Mouse (Mus musculus) liver, embryonic 14.5 days (tissue): ENCODE measurements at regions not wholly inside any gene's neighbourhood (a gene's known extent, or its start where the extent isn't known, plus 50 kb on each side); places are given as distances from the start of the nearest gene placed in this dataset.

Experiments used
- ATAC-seq: fragments of 200-750 bp; cut with Nextera tagmentation; 2 replicates; pipeline ENCODE4 v1.8.0; 2017; ENCODE audit warnings: moderate number of reproducible peaks, mild to moderate bottlenecking, moderate library complexity; ENCODE audit not compliant: insufficient read depth
- DNase-seq, 3 experiments: peaks; one replicate each; pipeline ENCODE4 v3.0.0-alpha.2; 2012 to 2013; ENCODE audit warnings: low read depth in 3 of 3, low spot score in 3 of 3
- H3K27ac ChIP-seq: fragments of 300-500 bp; sonication (generic); 2 replicates; pipeline ENCODE4 v1.5.1; 2014; ENCODE audit warnings: moderate library complexity, mild to moderate bottlenecking, control low read depth, inconsistent platforms
- H3K27me3 ChIP-seq: fragments of 300-500 bp; sonication (generic); 2 replicates; pipeline ENCODE4 v1.6.1; 2014; ENCODE audit warnings: mild to moderate bottlenecking, low read length, moderate library complexity; ENCODE audit not compliant: control insufficient read depth, insufficient read depth
- H3K36me3 ChIP-seq: fragments of 300-500 bp; sonication (generic); replicated peaks from 2 replicates; pipeline ENCODE4 v1.6.1; 2014; ENCODE audit warnings: low read depth; ENCODE audit not compliant: control insufficient read depth, insufficient read depth
- H3K4me1 ChIP-seq, 2 experiments: fragments of 200-500 bp in 1 of 2; fragments of 300-500 bp in 1 of 2; sonication (generic) in 1 of 2; replicated peaks; 2 replicates each; pipeline ENCODE4 v1.6.1; 2012 to 2014; ENCODE audit warnings: antibody characterized with exemption in 1 of 2, inconsistent platforms in 1 of 2, low read length in 1 of 2; ENCODE audit not compliant: control insufficient read depth in 2 of 2, insufficient read depth in 2 of 2
- H3K4me2 ChIP-seq: fragments of 300-500 bp; sonication (generic); 2 replicates; pipeline ENCODE4 v1.6.1; 2014; ENCODE audit warnings: low read depth, mild to moderate bottlenecking, control low read depth, moderate library complexity
- H3K4me3 ChIP-seq, 2 experiments: fragments of 200-500 bp in 1 of 2; fragments of 300-500 bp in 1 of 2; sonication (generic) in 1 of 2; 2 replicates each; pipeline ENCODE4 v1.5.1; 2012 to 2014; ENCODE audit warnings: low read depth in 2 of 2, low read length in 2 of 2, mild to moderate bottlenecking in 2 of 2, control low read depth in 1 of 2, inconsistent platforms in 1 of 2, moderate library complexity in 1 of 2; ENCODE audit not compliant: insufficient read depth in 1 of 2
- H3K9ac ChIP-seq: fragments of 300-500 bp; sonication (generic); replicated peaks from 2 replicates; pipeline ENCODE4 v1.6.1; 2014; ENCODE audit warnings: mild to moderate bottlenecking, control low read depth, moderate library complexity
- H3K9me3 ChIP-seq: fragments of 300-500 bp; sonication (generic); 2 replicates; pipeline ENCODE4 v1.6.1; 2016; ENCODE audit warnings: low read length, mixed read lengths; ENCODE audit not compliant: control insufficient read depth
- CTCF ChIP-seq: IDR thresholded peaks from 2 replicates; pipeline ENCODE4 v1.5.1; 2016; ENCODE audit warnings: antibody characterized with exemption, low read depth, control low read depth
- EP300 ChIP-seq: IDR thresholded peaks from 2 replicates; pipeline ENCODE4 v1.6.1; 2016; ENCODE audit warnings: antibody characterized with exemption, low read depth
- WGBS: fragments of 180-500 bp; shearing (Covaris S2); extraction: QIAGEN DNeasy Blood & Tissue Kit; methylation state at CpG from one replicate; pipeline ENCODE4 v1.1.7; 2014; ENCODE audit not compliant: insufficient replicate concordance; 5-methylcytosine and 5-hydroxymethylcytosine counted together

GRCm38 (mm10) chr16:30652692-30653091 is 53.2 kb downstream of the Fam43a start:
- Histone ChIP-seq H3K9me3 (no peaks in the 10 kb centered on the region), H3K4me3 (no peak overlapping the region), H3K9ac (no peak overlapping the region), H3K4me1 (no peaks in the 10 kb centered on the region; a peak in 1 of 4 replicates), H3K27me3 (no peaks in the 10 kb centered on the region), H3K27ac (no peak overlapping the region), H3K36me3 (no peaks in the 10 kb centered on the region), H3K4me2 (no peak overlapping the region)
- WGBS, result 21% methylated on average over 4 of the region's 4 CpGs
- no peak for TF ChIP-seq EP300
- no peak for TF ChIP-seq CTCF
- DNase-seq (no peak), ATAC-seq (no peak)

- WGBS, result 62% methylated on average over 5 of the region's 5 CpGs
These were observed 54.3 kb downstream of the Fam43a start for GRCm38 (mm10) chr16:30653806-30654205.

GRCm38 (mm10) chr16:30654226-30654625 is 54.7 kb downstream of the Fam43a start:
- DNase-seq (no peak), ATAC-seq (no peak)
- no peaks in the 10 kb centered on the region for H3K9me3 ChIP-seq
- 63% methylated on average over 9 of the region's 9 CpGs for WGBS
- no peak for TF ChIP-seq EP300
- TF ChIP-seq CTCF, result no peak
- H3K4me2 ChIP-seq, result no peak overlapping the region
- H3K36me3 ChIP-seq, result no peaks in the 10 kb centered on the region
- no peaks in the 10 kb centered on the region; a peak in 1 of 4 replicates for H3K4me1 ChIP-seq
- H3K27me3 ChIP-seq, result no peaks in the 10 kb centered on the region
- H3K27ac ChIP-seq, result no peak overlapping the region
- H3K9ac ChIP-seq, result no peak overlapping the region
- no peak overlapping the region for H3K4me3 ChIP-seq

More at GRCm38 (mm10) chr16:30653806-30654205, 54.3 kb downstream of the Fam43a start:
- no peaks in the 10 kb centered on the region for H3K9me3 ChIP-seq
- DNase-seq (no peak), ATAC-seq (no peak)
- H3K27me3 ChIP-seq, result no peaks in the 10 kb centered on the region
- H3K4me2 ChIP-seq, result no peak overlapping the region
- TF ChIP-seq EP300 (no peak), CTCF (no peak)
- H3K4me1 ChIP-seq, result no peaks in the 10 kb centered on the region; a peak in 1 of 4 replicates
- no peaks in the 10 kb centered on the region for H3K36me3 ChIP-seq
- H3K27ac ChIP-seq, result no peak overlapping the region
- H3K4me3 ChIP-seq, result no peak overlapping the region
- H3K9ac ChIP-seq, result no peak overlapping the region

- no peaks in the 10 kb centered on the region for H3K9me3 ChIP-seq
- no peak for TF ChIP-seq CTCF
- no peak for TF ChIP-seq EP300
- DNase-seq (no peak), ATAC-seq (no peak)
- no peaks in the 10 kb centered on the region; a peak in 1 of 4 replicates for H3K4me1 ChIP-seq
- no peak overlapping the region for H3K4me2 ChIP-seq
- H3K27ac ChIP-seq, result no peak overlapping the region
- WGBS, result 44% methylated on average over 5 of the region's 5 CpGs
- no peak overlapping the region for H3K4me3 ChIP-seq
- H3K9ac ChIP-seq, result no peak overlapping the region
- no peaks in the 10 kb centered on the region for H3K36me3 ChIP-seq
- no peaks in the 10 kb centered on the region for H3K27me3 ChIP-seq
These were observed 56.3 kb downstream of the Fam43a start for GRCm38 (mm10) chr16:30655798-30656221.

GRCm38 (mm10) chr16:30656881-30657280 is 57.4 kb downstream of the Fam43a start:
- Histone ChIP-seq H3K27me3 (no peaks in the 10 kb centered on the region), H3K9ac (no peak overlapping the region), H3K27ac (no peak overlapping the region), H3K36me3 (no peaks in the 10 kb centered on the region), H3K4me1 (no peaks in the 10 kb centered on the region; a peak in 1 of 4 replicates), H3K4me2 (no peak overlapping the region), H3K4me3 (no peak overlapping the region), H3K9me3 (no peaks in the 10 kb centered on the region)
- WGBS, result 77% methylated on average over 17 of the region's 17 CpGs
- DNase-seq, result no peak
- no peak for TF ChIP-seq CTCF
- no peak for TF ChIP-seq EP300
- no peak for ATAC-seq
